Mouse (Mus musculus) bone marrow, adult 2 months (tissue): ENCODE data around the gene Txk. TPM values are rescaled to one million over a fixed set of nuclear protein-coding genes. Genes with fewer than 3 reads are reported as not detected.

Experiments used
- H3K27ac ChIP-seq: fragments of 200-500 bp; 2 replicates; pipeline ENCODE4 v1.5.1; 2012; ENCODE audit warnings: low read depth, mild to moderate bottlenecking, control low read depth, inconsistent platforms, low read length; ENCODE audit not compliant: control insufficient read depth, poor library complexity, insufficient read depth
- H3K4me1 ChIP-seq: fragments of 200-500 bp; 2 replicates; pipeline ENCODE4 v1.6.1; 2011; ENCODE audit warnings: low read length; ENCODE audit not compliant: control insufficient read depth, insufficient read depth
- H3K4me3 ChIP-seq: fragments of 200-500 bp; replicated peaks from 2 replicates; pipeline ENCODE3; 2011; ENCODE audit warnings: mild to moderate bottlenecking, low read depth, low read length, control low read depth; ENCODE audit not compliant: control insufficient read depth
- CTCF ChIP-seq: fragments of 200-500 bp; IDR thresholded peaks from 2 replicates; pipeline ENCODE4 v1.5.1; 2011; ENCODE audit warnings: low read length, control low read depth; ENCODE audit not compliant: control insufficient read depth, insufficient read depth
- POLR2A ChIP-seq: fragments of 200-500 bp; IDR thresholded peaks from 2 replicates; pipeline ENCODE4 v1.6.1; 2011; ENCODE audit warnings: low read depth, mild to moderate bottlenecking, control low read depth, low read length, borderline replicate concordance; ENCODE audit not compliant: control insufficient read depth
- WGBS: fragments of 180-500 bp; shearing (Covaris S2); methylation state at CpG from one replicate; pipeline ENCODE4 v1.1.7; 2018; 5-methylcytosine and 5-hydroxymethylcytosine counted together
- polyA plus RNA-seq: library from polyadenylated mRNA; stranded (reverse); fragments of >200 nt; gene quantifications from 2 replicates; pipeline ENCODE4 v1.2.4, GENCODE M21; 2011; ENCODE audit warnings: low replicate concordance; ENCODE audit not compliant: missing spikeins, insufficient read depth, insufficient read length

Txk gene
- polyA plus RNA-seq, 1 experiment, result 2.5 TPM

DNA sequence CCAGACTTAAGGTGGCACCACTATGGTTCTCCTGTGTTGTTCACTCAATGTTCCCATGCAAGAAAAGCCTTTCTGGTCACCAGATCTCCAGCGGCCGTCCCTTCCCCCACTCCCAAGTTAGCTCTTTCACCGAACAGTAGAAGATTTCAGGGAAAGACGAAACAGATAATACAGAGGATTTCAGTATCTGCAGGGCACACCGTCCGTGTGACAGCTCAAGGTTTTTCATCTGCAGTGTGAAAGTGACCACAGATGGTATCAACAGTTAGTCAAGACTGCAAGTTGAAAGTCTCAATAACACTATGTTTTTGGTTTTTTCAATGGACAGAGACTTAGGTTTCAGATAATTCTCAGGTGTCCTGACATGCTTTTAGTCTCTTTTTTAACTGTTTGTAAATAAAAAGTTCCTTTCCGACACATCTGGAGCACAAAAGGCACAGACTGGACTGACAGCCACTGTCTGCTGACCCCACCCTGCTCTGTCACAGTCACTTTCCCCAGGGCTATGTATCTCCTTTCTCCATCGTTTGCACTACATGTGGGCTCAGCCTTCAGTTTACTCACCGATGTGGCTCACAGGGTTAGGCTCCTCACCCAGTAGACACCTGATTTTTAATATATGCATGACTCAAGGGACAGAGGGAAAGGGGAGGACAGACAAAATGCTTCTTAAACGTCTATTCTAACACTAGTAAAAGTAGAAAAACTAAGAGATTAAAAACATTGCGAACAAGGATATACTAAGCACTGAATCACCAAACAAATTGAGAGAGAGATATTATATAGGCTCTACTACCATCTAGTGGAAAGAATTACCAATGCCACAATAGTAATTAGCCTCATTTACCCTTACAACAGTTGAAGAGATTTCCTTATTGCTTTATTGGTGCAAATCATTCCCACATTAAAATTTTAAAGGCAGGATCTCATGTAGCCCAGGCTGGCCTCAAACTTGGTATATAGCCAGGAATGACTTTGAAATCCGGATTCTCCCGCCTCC is 6.6 kb upstream of the Txk start:
- H3K4me1 ChIP-seq, result peaks cover 4% of the 10 kb centered on the region
- TF ChIP-seq CTCF (no peak), POLR2A (no peak)
- no peak overlapping the region for H3K27ac ChIP-seq
- no peak overlapping the region for H3K4me3 ChIP-seq
- 67% methylated on average over 13 of the region's 13 CpGs for WGBS

DNA sequence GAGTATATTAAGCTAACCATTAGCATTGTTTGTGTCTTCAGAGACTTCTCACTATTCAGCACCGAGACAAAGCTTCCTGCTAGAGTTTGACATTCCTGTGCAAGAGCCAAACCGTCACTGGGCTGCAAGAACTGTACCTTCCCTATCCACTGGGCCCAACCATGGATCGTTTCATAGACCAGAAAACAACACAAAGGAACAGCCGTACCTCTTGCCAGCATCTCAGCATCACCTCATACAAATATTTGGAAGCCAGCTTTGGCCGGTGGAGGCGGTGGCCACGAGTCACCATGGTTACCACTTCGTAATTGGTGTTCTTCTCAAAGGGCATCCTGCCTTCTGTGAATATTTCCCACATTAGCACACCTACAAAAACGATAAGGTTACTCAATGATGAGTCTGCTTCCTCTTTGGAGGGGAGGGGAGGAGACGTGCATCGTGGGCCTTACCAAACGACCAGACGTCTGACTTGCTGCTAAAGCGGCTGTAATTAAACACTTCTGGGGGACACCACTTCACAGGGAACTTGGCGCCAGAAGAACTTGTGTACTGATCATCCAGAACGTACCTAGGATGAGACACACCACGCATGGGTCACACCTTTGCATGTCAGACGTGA is 4.7 kb upstream of the Txk start:
- Histone ChIP-seq H3K4me3 (no peak overlapping the region), H3K27ac (no peak overlapping the region), H3K4me1 (peaks cover 3% of the 10 kb centered on the region)
- WGBS, result 63% methylated on average over 18 of the region's 18 CpGs
- TF ChIP-seq CTCF, result no peak

- H3K4me1 ChIP-seq, result peaks cover 2% of the 10 kb centered on the region; the same call in 1 of the 2 replicates
- no peak for TF ChIP-seq CTCF
- TF ChIP-seq POLR2A, result no peak
- 91% methylated on average over 8 of the region's 8 CpGs for WGBS
- no peak overlapping the region for H3K27ac ChIP-seq
- no peak overlapping the region for H3K4me3 ChIP-seq
Observed at GRCm38 (mm10) chr5:72755941-72756340, 3.4 kb upstream of the Txk start.

DNA sequence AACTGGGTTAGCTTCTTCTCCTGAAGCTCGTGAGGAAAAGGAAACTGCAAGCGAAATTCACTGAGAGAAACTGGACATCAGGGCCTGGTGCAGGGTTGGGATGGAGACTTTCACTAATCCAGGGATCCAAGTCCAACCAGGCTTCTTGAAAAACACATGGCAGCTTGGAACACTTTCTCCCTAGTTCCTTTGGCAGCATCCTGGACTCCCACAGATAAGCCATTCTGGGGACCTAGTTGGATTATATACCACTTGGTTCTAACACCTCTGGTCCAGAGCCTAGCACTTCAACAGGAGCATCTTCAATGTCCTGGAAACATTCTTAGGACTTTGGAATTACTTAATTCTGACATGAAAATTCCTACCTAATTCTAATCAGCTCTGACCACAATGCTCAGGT is 2.5 kb upstream of the Txk start:
- Histone ChIP-seq H3K4me3 (no peak overlapping the region), H3K4me1 (peaks cover 2% of the 10 kb centered on the region; the same call in 1 of the 2 replicates), H3K27ac (no peak overlapping the region)
- WGBS, result 86% methylated on average over 2 of the region's 2 CpGs
- no peak for TF ChIP-seq POLR2A
- no peak for TF ChIP-seq CTCF

GRCm38 (mm10) chr5:72751056-72751758 is 1.4 kb downstream of the Txk start:
- WGBS, result 83% methylated on average over 7 of the region's 7 CpGs
- TF ChIP-seq POLR2A, result no peak
- TF ChIP-seq CTCF, result no peak
- H3K4me3 ChIP-seq, result no peak overlapping the region
- no peaks in the 10 kb centered on the region for H3K4me1 ChIP-seq
- no peak overlapping the region for H3K27ac ChIP-seq

DNA sequence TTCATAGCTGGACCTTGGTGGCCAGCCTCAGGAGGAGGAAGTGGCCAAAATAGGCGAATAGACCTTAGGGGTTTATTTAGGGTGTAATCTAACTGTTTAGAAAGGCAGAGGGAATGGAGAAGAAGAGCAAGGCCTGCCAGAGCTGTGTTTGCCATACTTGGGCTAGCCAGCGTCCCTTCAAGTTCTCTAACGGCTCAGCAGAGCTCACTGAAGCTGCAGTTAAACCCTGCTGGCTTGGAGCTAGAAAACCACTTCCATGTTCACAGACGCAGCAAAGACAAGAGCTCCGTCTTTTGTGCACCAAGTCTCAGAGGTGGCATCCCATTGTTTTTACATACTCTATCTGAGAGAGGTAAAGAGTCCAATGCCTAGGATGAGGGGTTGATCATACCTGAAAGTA is 2.4 kb downstream of the Txk start:
- WGBS, result 76% methylated on average over 5 of the region's 5 CpGs
- H3K4me3 ChIP-seq, result no peak overlapping the region
- TF ChIP-seq CTCF (no peak), POLR2A (no peak)
- H3K4me1 ChIP-seq, result no peaks in the 10 kb centered on the region
- H3K27ac ChIP-seq, result no peak overlapping the region

DNA sequence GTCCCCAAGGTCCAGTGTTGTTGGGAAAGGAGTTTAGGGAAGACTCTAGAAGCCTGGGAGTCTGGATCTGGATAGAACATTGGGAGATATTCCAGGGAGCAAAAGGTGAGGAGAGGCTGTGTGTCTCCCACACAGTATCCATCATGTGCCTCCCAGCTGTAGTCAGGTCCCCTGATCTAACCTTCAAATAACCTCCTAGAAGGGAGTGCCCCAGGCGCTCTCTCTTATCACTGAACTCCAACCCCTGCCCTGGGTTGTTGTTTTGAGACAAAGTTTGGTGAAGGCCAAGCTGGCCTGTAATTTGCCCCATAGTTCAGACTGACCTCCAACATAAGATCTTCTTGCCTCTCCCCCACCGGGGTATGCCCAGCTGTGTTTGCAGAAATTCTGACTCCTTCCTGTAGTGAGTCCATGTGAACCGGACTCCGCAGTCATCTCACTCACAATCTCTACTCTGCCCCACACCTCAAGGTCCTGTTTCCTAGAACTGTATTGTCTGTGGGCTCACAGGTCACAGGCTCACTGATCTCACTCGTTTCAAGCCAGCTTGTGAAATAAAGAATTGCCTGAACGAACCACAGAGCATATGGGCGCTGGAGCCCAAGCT is 3.8 kb downstream of the Txk start:
- Histone ChIP-seq H3K4me3 (no peak overlapping the region), H3K4me1 (no peaks in the 10 kb centered on the region), H3K27ac (no peak overlapping the region)
- TF ChIP-seq POLR2A, result no peak
- TF ChIP-seq CTCF, result no peak
- 72% methylated on average over 7 of the region's 7 CpGs for WGBS

- no peak overlapping the region for H3K4me3 ChIP-seq
- H3K4me1 ChIP-seq, result no peaks in the 10 kb centered on the region
- no peak overlapping the region for H3K27ac ChIP-seq
- WGBS, result 82% methylated on average over 4 of the region's 4 CpGs
- TF ChIP-seq POLR2A, result no peak
- no peak for TF ChIP-seq CTCF
Observed at GRCm38 (mm10) chr5:72747384-72747783, 5.2 kb downstream of the Txk start.
